ENCODE assay signal across 9 mouse cellular contexts in genomic region chr3:107516776-107517630, GRCm38 (mm10). TPM values are rescaled to one million over a fixed set of nuclear protein-coding genes. Genes with fewer than 3 reads are reported as not detected.
DNase-seq lines count a peak whose midpoint lies in the region; ATAC-seq and TF ChIP-seq lines count a peak whose summit lies in the region.
"Had no signal": no experiment of that assay in that cellular context is flagged by ENCODE, and none has a peak within 500 bp of the region (broad histone marks: within the 10 kb centered on the region; RNA-seq: fewer than 3 reads in every experiment).

No protein-coding gene starts in this region.

- no peaks in the 10 kb centered on the region for H3K9me3 ChIP-seq in liver, embryonic 12.5 days (replicated peaks)

- peak overlapping the region; percentile 40 for H3K4me3 ChIP-seq in liver, embryonic 12.5 days
- peak overlapping the region; percentile 49 for H3K4me3 ChIP-seq in small intestine, adult 2 months (ENCODE audit: low read depth, low read length)
- H3K4me3 ChIP-seq: erythroblast, embryonic 14.5 days had no signal

- TF ChIP-seq CTCF in small intestine, adult 2 months (IDR thresholded peaks at IDR 0.05; ENCODE audit: extremely low read depth, insufficient read length, insufficient replicate concordance, low read depth, low read length), result no peak

- no peak for ATAC-seq in liver, embryonic 12.5 days

- no peak for TF ChIP-seq POLR2A in small intestine, adult 2 months (IDR thresholded peaks at IDR 0.05; ENCODE audit: low read depth, low read length)

- intact Hi-C loops in gastrocnemius, postnatal 14 days (cut with DNase I; ENCODE audit: low total_unique reads), result no loop called here

- H3K27ac ChIP-seq in liver, embryonic 12.5 days, result no peak overlapping the region
- H3K27ac ChIP-seq in small intestine, adult 2 months (ENCODE audit: insufficient read depth, low read depth, low read length), result no peak overlapping the region

- no peaks in the 10 kb centered on the region for H3K4me1 ChIP-seq in liver, embryonic 12.5 days
- peaks cover 4% of the 10 kb centered on the region; the same call in 1 of the 2 replicates for H3K4me1 ChIP-seq in small intestine, adult 2 months (ENCODE audit: control insufficient read depth, insufficient read depth, insufficient read length, low read length)

- peak; percentile 21 for DNase-seq in ovary, postnatal 36 days (ENCODE audit: low spot score)
- DNase-seq in ovary, postnatal 10 days (ENCODE audit: low spot score), result no peak
- peak; percentile 48 for DNase-seq in embryo, embryonic 11.5 days (ENCODE audit: low read depth, low spot score)
- DNase-seq in induced T-regulatory cell, adult 2 months (ENCODE audit: low read depth), result peak; percentile 3
- DNase-seq in thymus, postnatal 0 days (ENCODE audit: low spot score), result no peak
- DNase-seq in gastrocnemius, postnatal 14 days, result no peak

- H3K4me2 ChIP-seq in liver, embryonic 12.5 days, result peak overlapping the region; percentile 64

- peaks cover 80% of the 10 kb centered on the region for H3K27me3 ChIP-seq in liver, embryonic 12.5 days (replicated peaks)
- H3K27me3 ChIP-seq in small intestine, adult 2 months (ENCODE audit: control insufficient read depth, insufficient read depth, low read length), result peaks cover 21% of the 10 kb centered on the region

- H3K9ac ChIP-seq in liver, embryonic 12.5 days, result 0 out of 2 replicates have a peak overlapping the region, but pooled peaks have one; percentile 12

- H3K36me3 ChIP-seq in liver, embryonic 12.5 days, result no peaks in the 10 kb centered on the region
- H3K36me3 ChIP-seq in small intestine, adult 2 months (ENCODE audit: control insufficient read depth, insufficient read depth, low read length), result no peaks in the 10 kb centered on the region

- 7% methylated on average over 55 of the region's 55 CpGs for WGBS in liver, embryonic 12.5 days (ENCODE audit: insufficient replicate concordance)
- WGBS in small intestine, adult 2 months, result 8% methylated on average over 55 of the region's 55 CpGs

RNA-seq across cellular contexts. Expression of gene Slc6a17, which starts 0.8 kb away (rescaled TPM):
- 0.42 and 0.61 TPM in 2 replicates for polyA plus RNA-seq in liver, embryonic 12.5 days (2016; fragmentation: Nextera tagmentation; extraction: Ambion mirVana)
- polyA plus RNA-seq in small intestine, adult 2 months (2012; rRNA removed), result 1.6 and 2.5 TPM in 2 replicates
- polyA plus RNA-seq in thymus, postnatal 0 days (2015; fragmentation: Nextera tagmentation; extraction: Ambion mirVana), result 0.17 and 0.33 TPM in 2 replicates
- total RNA-seq in gastrocnemius, postnatal 14 days (2021), result under 1 TPM; 0.55 to 0.60 TPM
- polyA plus RNA-seq: erythroblast, embryonic 14.5 days had no signal

RNA-seq across cellular contexts. Expression of gene Ubl4b, which starts 37.9 kb away (rescaled TPM):
- polyA plus RNA-seq in liver, embryonic 12.5 days (2016; fragmentation: Nextera tagmentation; extraction: Ambion mirVana), result not detected in 2 replicates
- polyA plus RNA-seq in small intestine, adult 2 months (2012; rRNA removed), result not detected in 2 replicates
- not detected in 2 replicates for polyA plus RNA-seq in thymus, postnatal 0 days (2015; fragmentation: Nextera tagmentation; extraction: Ambion mirVana)
- not detected for total RNA-seq in gastrocnemius, postnatal 14 days (2021)
- polyA plus RNA-seq: erythroblast, embryonic 14.5 days had no signal

RNA-seq across cellular contexts. Expression of gene Kcnc4, which starts 57.7 kb away (rescaled TPM):
- polyA plus RNA-seq in liver, embryonic 12.5 days (2016; fragmentation: Nextera tagmentation; extraction: Ambion mirVana), result not detected in 2 replicates
- 0.19 and 0.25 TPM in 2 replicates for polyA plus RNA-seq in small intestine, adult 2 months (2012; rRNA removed)
- not detected in 2 replicates for polyA plus RNA-seq in thymus, postnatal 0 days (2015; fragmentation: Nextera tagmentation; extraction: Ambion mirVana)
- total RNA-seq in gastrocnemius, postnatal 14 days (2021), result 10 to 100 TPM; 49.3 to 51.9 TPM
- polyA plus RNA-seq: erythroblast, embryonic 14.5 days had no signal

Comparison
In these comparisons a context has a peak if more than half of its experiments do, and no peak if none do; other contexts are left out.
1. DNase-seq: peak in ovary, postnatal 36 days (single experiment), embryo, embryonic 11.5 days (single experiment) and induced T-regulatory cell, adult 2 months (single experiment); none in ovary, postnatal 10 days (single experiment), thymus, postnatal 0 days (single experiment) and gastrocnemius, postnatal 14 days (single experiment).